Mouse (Mus musculus) ES-Bruce4 (cell line): ENCODE results near the gene Paics. TPM values are rescaled to one million over a fixed set of nuclear protein-coding genes. Genes with fewer than 3 reads are reported as not detected.
A peak's percentile ranks its signal among the peaks of the same experiment; 100 is the strongest.

Experiments
- H3K27ac ChIP-seq: 2 replicates; pipeline ENCODE4 v1.5.1; 2012; ENCODE audit warnings: low read length, inconsistent platforms; ENCODE audit not compliant: insufficient read depth
- H3K27me3 ChIP-seq: 2 replicates; pipeline ENCODE4 v1.6.1; 2012; ENCODE audit warnings: mild to moderate bottlenecking, low read length, inconsistent platforms; ENCODE audit not compliant: control insufficient read depth, poor library complexity, insufficient read depth, severe bottlenecking
- H3K36me3 ChIP-seq: 2 replicates; pipeline ENCODE4 v1.6.1; 2012; ENCODE audit warnings: inconsistent platforms, mild to moderate bottlenecking, low read length, moderate library complexity; ENCODE audit not compliant: control insufficient read depth, poor library complexity, insufficient read depth, severe bottlenecking
- H3K4me1 ChIP-seq: one replicate; pipeline ENCODE4 v1.8.1; 2011; ENCODE audit warnings: low read length; ENCODE audit not compliant: control insufficient read depth, insufficient read depth
- H3K4me3 ChIP-seq: 2 replicates; pipeline ENCODE4 v1.5.1; 2011; ENCODE audit warnings: low read depth, mild to moderate bottlenecking, low read length
- H3K9ac ChIP-seq: 2 replicates; pipeline ENCODE4 v1.6.1; 2012; ENCODE audit warnings: low read depth, mild to moderate bottlenecking, inconsistent platforms; ENCODE audit not compliant: poor library complexity, severe bottlenecking
- H3K9me3 ChIP-seq: replicated peaks from 2 replicates; pipeline ENCODE4 v1.6.1; 2012; ENCODE audit warnings: mild to moderate bottlenecking, low read length, inconsistent platforms; ENCODE audit not compliant: control insufficient read depth, poor library complexity, insufficient read depth, severe bottlenecking
- CTCF ChIP-seq: IDR thresholded peaks from one replicate; pipeline ENCODE4 v1.8.1; 2011; ENCODE audit warnings: low read depth, low read length
- EP300 ChIP-seq: IDR thresholded peaks from 2 replicates; pipeline ENCODE4 v1.6.1; 2011; ENCODE audit warnings: low read depth, low read length; ENCODE audit not compliant: insufficient read depth
- POLR2A ChIP-seq: IDR thresholded peaks from one replicate; pipeline ENCODE4 v1.8.1; 2011; ENCODE audit warnings: low read length; ENCODE audit not compliant: insufficient read depth
- polyA plus RNA-seq: library from polyadenylated mRNA; stranded (reverse); fragments of >200 nt; gene quantifications from 2 replicates; pipeline ENCODE4 v1.2.4, GENCODE M21; 2011; ENCODE audit warnings: low read depth; ENCODE audit not compliant: missing spikeins, insufficient read depth, insufficient read length

Gene Paics
- polyA plus RNA-seq, 1 experiment = 648 TPM

GRCm38 (mm10) chr5:77010352-77010751 is 59.2 kb downstream of the Paics start:
- Histone ChIP-seq H3K9me3 (no peaks in the 10 kb centered on the region), H3K4me3 (no peak overlapping the region), H3K36me3 (no peaks in the 10 kb centered on the region), H3K4me1 (no peaks in the 10 kb centered on the region), H3K27ac (no peak overlapping the region), H3K27me3 (no peaks in the 10 kb centered on the region), H3K9ac (no peak overlapping the region)
- TF ChIP-seq POLR2A (no peak), EP300 (no peak), CTCF (no peak)

- H3K4me3 ChIP-seq = no peak overlapping the region
- no peak for TF ChIP-seq POLR2A
- no peak for TF ChIP-seq CTCF
- TF ChIP-seq EP300 = no peak
Observed at GRCm38 (mm10) chr5:77011082-77011481, 60.0 kb downstream of the Paics start.

GRCm38 (mm10) chr5:77013171-77013570 is 62.1 kb downstream of the Paics start:
- no peaks in the 10 kb centered on the region for H3K36me3 ChIP-seq
- TF ChIP-seq POLR2A = no peak
- TF ChIP-seq CTCF = no peak
- no peak for TF ChIP-seq EP300
- H3K27ac ChIP-seq = no peak overlapping the region
- no peaks in the 10 kb centered on the region for H3K4me1 ChIP-seq
- no peak overlapping the region for H3K9ac ChIP-seq
- peaks cover 11% of the 10 kb centered on the region for H3K9me3 ChIP-seq
- no peak overlapping the region for H3K4me3 ChIP-seq
- 0 out of 2 replicates have a peak, but pooled peaks cover 3% of the 10 kb centered on the region for H3K27me3 ChIP-seq

More at GRCm38 (mm10) chr5:77011082-77011481, 60.0 kb downstream of the Paics start:
- H3K9ac ChIP-seq = no peak overlapping the region
- H3K36me3 ChIP-seq = no peaks in the 10 kb centered on the region
- no peaks in the 10 kb centered on the region for H3K4me1 ChIP-seq
- H3K9me3 ChIP-seq = no peaks in the 10 kb centered on the region
- no peaks in the 10 kb centered on the region for H3K27me3 ChIP-seq
- H3K27ac ChIP-seq = no peak overlapping the region

- Histone ChIP-seq H3K4me1 (no peaks in the 10 kb centered on the region), H3K27ac (no peak within 1 kb of the TSS), H3K27me3 (0 out of 2 replicates have a peak, but pooled peaks cover 3% of the 10 kb centered on the region), H3K9ac (0 out of 2 replicates have a peak within 1 kb of the TSS, but pooled peaks have one; percentile 3), H3K4me3 (peak within 1 kb of the TSS; percentile 55), H3K9me3 (peaks cover 18% of the 10 kb centered on the region), H3K36me3 (no peaks in the 10 kb centered on the region)
- TF ChIP-seq EP300 (no peak), CTCF (no peak), POLR2A (no peak)
Observed at GRCm38 (mm10) chr5:77015544-77016482, 64.7 kb downstream of the Paics start, which contains the start of gene Thegl. Gene Thegl, plus strand, starts transcription at chr5:77016023.

Other genes with a start within 250 kb of the Paics start
- 73.2 and 74.1 TPM in 2 replicates for gene Aasdh, start 45.8 kb upstream of the Paics start, polyA plus RNA-seq
- 89.3 and 90.8 TPM in 2 replicates for gene Ppat, start 271 bp downstream of the Paics start, polyA plus RNA-seq
- 165 and 172 TPM in 2 replicates for gene Srp72, start 23.4 kb downstream of the Paics start, polyA plus RNA-seq
- gene Arl9, start 52.7 kb downstream of the Paics start, polyA plus RNA-seq = not detected in 2 replicates
- gene Thegl, start 64.7 kb downstream of the Paics start, polyA plus RNA-seq = not detected in 2 replicates
- gene Hopx, start 163.8 kb downstream of the Paics start, polyA plus RNA-seq = 8.9 and 9.5 TPM in 2 replicates